Mouse (Mus musculus) cerebellum, postnatal 36 days (tissue): ENCODE data around the gene Sox2.

Experiments used
- DNase-seq, 2 experiments: peaks; one replicate each; pipeline ENCODE4 v3.0.0; 2021 to 2022; ENCODE audit warnings: mixed read lengths in 2 of 2

Gene Sox2

GRCm38 (mm10) chr3:34643536-34644115 lies 6.6 kb upstream of the Sox2 start:
- no peak for DNase-seq

GRCm38 (mm10) chr3:34646169-34646568 lies 4.0 kb upstream of the Sox2 start:
- DNase-seq = no peak

GRCm38 (mm10) chr3:34647688-34648087 lies 2.5 kb upstream of the Sox2 start:
- DNase-seq = peak; percentile 73 to 77

DNA sequence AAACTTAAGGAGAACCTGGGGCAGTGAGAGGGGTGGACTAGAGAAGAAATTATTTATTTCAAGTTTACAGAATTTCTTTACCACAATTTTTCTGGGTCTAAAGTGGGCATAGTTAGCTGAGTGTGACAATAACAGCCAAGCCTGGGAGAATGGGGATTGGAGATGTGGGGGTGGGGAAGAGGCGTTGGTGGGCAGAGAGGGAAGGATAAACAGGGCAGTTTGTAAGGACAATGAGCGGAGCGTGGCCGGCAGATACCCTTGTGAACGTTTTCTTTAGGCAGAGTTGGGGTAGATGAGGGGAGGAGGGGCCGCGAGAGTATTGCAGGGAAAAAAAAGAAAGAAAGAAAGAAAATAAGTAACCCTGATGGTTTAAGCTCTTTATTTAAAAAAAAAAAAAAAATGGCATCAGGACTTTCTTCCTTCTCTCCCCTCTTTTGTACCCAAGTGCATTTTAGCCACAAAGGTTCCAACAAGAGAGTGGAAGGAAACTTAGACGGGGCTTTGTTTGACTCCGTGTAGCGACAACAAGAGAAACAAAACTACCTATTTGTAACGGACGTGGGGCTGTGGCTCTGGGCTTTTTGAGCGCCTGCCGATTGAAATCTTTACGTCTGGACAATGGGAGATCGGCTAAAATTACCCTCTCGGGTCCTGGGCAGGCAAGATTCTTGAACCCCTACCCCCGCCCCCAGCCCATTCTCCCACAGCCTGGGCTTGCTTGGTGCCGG lies 1.9 kb upstream of the Sox2 start:
- no peak for DNase-seq

GRCm38 (mm10) chr3:34648833-34649719 lies 1.1 kb upstream of the Sox2 start:
- DNase-seq = no peak

DNA sequence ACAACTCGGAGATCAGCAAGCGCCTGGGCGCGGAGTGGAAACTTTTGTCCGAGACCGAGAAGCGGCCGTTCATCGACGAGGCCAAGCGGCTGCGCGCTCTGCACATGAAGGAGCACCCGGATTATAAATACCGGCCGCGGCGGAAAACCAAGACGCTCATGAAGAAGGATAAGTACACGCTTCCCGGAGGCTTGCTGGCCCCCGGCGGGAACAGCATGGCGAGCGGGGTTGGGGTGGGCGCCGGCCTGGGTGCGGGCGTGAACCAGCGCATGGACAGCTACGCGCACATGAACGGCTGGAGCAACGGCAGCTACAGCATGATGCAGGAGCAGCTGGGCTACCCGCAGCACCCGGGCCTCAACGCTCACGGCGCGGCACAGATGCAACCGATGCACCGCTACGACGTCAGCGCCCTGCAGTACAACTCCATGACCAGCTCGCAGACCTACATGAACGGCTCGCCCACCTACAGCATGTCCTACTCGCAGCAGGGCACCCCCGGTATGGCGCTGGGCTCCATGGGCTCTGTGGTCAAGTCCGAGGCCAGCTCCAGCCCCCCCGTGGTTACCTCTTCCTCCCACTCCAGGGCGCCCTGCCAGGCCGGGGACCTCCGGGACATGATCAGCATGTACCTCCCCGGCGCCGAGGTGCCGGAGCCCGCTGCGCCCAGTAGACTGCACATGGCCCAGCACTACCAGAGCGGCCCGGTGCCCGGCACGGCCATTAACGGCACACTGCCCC lies 586 bp downstream of the Sox2 start:
- DNase-seq = peak in 1 of 2 experiments; percentile 25

GRCm38 (mm10) chr3:34651486-34652170 lies 1.4 kb downstream of the Sox2 start:
- DNase-seq = no peak

DNA sequence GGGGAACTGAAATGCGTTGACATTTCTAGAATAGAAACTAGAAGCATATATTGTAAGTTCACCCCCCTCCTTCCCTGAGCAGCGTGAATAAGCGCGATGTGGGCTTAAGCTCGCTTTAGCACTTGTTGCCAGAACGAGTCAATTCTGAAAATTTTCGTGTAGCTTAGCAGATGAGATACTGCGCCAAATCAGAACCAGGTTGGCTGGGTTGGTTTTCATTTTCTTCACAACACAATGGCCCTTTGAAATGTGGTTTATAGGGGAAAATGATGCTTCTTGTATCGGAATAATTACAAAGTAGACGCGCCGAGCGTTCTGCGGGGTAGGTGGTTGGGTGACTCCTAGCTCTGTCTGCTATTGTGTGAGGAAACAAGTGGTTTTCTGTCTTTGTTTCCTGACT lies 2.4 kb downstream of the Sox2 start:
- no peak for DNase-seq

GRCm38 (mm10) chr3:34653235-34653976 lies 3.2 kb downstream of the Sox2 start:
- no peak for DNase-seq

GRCm38 (mm10) chr3:34653977-34654500 lies 3.8 kb downstream of the Sox2 start:
- no peak for DNase-seq

DNA sequence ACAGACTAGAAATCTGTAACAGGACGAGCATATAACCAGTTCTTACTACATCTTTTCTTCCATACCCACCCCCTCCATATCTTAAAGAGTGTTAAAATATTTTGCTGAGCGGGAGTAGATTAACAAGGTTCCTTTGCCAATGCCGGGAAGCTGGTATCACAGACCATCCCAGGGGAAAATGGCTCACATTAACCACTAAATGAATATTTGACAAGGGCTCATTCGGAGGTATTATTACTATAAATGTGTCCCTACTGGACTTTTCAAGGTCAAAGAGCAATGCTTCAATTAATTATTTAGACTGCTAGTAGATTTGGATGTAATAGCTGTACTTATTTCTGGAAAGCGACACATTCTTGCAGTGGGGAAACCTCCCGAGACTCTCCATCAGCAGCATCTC lies 4.6 kb downstream of the Sox2 start:
- DNase-seq = no peak

DNA sequence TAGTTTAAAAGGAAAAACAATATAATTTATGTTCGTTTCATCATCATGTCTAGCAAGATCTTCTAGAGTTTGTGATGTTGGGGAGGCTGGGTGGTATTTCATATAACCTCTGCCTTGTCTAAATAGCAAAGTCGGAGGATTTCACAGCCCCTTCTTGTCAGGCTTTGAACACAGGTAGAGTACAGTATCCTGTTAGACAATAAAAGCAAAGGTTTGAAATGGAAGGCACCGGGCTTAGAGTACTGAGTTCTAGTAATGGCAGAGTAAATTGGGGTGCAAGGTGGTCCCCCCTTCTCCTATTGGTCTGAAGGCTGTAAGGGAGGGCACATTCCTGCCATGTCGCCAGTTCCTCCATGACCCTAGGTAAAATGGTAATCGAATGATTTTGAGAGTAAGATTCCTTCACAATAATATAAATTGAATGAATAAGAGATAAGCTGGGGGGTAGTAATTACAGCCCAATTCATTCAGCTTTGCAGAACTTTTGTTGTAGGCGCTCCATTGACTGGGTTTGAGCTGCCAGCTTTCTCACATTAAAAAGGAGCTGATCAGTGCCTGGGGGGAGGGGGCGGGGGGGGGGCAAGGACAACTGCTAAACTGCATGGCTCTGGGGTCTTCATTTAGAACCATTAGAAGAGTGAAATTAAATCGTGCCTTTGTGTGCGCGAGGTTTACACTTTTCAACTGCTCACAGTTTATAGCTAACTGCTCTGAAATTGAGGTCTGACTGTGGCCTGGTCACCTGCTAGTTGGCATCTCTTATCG lies 5.3 kb downstream of the Sox2 start:
- no peak for DNase-seq

GRCm38 (mm10) chr3:34656153-34656552 lies 5.9 kb downstream of the Sox2 start:
- no peak for DNase-seq

DNA sequence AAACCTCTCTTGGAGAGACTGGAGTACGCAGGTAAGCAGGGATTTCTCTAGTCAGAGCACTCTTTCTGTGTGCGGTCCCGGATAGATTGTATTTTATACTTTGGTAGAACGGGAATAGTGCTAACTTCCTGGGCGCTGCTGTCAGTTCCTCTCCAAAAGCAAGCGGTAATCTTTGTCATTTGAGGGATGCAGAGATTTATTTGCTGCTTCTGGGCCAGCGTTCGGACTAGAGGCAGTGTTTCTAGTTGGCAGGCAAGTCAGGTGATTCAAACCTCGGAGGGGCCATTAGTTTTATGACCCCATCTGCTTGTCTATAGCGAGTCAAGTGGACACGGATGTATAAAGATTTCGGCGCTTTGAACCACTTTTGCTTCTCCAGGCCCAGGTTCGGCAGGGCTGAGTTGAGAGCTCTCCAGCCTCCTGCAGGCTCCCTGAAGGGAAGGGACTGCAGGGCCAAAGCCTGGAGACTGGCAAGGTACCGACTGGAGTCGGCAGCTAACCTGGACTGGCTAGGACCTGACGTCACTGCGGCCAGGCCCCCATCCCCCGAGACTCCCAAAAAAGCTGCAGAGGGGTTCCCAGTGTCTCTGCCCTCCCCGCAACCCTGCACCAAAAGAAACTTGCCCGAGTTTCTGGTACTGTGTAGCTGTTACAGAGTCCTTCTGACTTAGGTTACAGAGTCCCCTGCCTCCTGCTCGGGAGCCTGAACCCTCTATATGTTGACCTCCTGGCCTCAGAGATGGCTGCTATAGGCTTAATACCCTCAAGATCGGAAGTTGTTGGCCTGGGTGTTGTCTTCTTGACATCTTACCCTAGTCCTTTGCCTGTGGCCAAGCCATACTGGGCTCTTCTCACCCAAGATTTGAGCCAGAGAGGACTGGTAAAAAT lies 6.9 kb downstream of the Sox2 start:
- no peak for DNase-seq

DNA sequence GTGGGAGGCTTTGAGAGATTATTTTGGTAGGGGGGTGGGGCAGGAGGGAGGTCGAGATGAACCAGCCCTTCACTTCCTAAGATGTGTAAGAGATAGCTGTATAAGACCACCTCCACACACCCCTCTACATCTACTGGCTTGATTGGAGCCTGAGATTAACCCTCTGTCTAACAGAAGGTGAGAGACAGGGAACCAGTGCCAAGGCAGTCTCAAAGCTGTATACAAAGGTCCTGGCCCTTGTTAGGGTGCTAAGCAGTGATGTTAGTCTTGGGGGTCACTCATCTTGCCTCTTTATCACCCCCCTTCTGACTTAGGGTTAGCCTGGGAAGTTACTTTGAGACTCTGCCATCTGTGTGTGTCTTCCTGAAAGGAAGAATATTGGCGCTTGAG lies 7.5 kb downstream of the Sox2 start:
- no peak for DNase-seq

DNA sequence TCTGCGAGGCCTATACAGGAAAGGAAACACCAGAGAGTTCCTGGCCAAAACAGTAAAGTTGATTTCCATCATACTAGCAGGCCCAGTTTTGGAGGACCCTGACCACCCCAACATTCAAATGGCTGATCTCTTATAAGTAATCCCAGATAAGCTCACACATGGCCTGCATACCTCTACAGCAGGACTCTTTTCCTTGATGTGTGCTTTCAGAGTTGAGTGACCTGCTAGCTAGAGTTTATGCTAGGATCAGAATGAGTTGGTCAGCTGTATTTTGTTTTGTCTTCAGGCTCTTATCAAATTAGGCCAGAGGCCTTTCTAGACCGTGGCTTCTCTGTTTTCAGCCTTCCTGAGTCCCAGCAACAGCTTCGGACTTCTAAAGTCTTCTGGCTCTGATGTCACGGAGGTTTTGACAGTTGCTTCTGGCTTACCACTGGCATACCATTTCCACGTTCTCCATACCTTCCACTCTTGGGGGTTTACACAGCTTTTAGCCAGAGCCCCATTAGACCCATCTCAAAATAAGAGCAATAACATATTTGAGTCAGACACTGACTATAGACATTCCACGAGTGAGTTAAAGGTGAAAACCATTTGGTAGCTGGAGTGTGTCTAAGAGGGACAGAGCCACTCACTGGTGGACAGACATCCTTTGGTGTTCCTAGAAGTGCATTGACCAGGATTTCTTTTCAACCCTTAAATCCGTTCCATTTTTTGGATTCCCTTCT lies 8.2 kb downstream of the Sox2 start:
- DNase-seq = no peak

- no peak for DNase-seq
Observed at GRCm38 (mm10) chr3:34658966-34659535, 8.8 kb downstream of the Sox2 start.

DNA sequence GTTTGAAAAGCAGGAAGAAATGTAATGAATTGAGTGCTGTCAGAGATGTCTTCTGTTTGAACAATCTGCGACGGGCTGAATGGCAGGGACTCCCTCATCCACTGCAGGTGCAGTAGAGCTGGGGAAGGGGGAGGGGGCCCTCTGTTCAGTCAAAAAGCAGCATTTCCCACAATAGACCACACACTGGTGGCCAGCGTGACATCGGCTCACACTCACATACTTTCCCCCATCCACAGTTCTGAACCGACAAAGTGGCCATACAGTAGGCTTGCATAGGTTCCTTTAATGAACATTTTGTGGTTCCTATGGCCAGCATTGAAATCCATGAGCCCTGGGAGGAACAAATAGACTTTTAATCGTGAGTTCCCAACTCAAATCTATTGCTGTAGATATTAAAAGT lies 9.7 kb downstream of the Sox2 start:
- DNase-seq = no peak
